Mouse (Mus musculus) olfactory bulb, adult 2 months (tissue): ENCODE data around the gene Map3k6.

Experiments used
- CTCF ChIP-seq: fragments of 200-500 bp; IDR thresholded peaks from 2 replicates; pipeline ENCODE4 v1.5.1; 2012; ENCODE audit warnings: low read depth, mild to moderate bottlenecking, low read length, moderate library complexity; ENCODE audit not compliant: insufficient read depth
- POLR2A ChIP-seq: fragments of 200-500 bp; IDR thresholded peaks from 2 replicates; pipeline ENCODE4 v1.6.1; 2012; ENCODE audit warnings: mild to moderate bottlenecking, low read depth, low read length, moderate library complexity; ENCODE audit not compliant: insufficient read depth

DNA sequence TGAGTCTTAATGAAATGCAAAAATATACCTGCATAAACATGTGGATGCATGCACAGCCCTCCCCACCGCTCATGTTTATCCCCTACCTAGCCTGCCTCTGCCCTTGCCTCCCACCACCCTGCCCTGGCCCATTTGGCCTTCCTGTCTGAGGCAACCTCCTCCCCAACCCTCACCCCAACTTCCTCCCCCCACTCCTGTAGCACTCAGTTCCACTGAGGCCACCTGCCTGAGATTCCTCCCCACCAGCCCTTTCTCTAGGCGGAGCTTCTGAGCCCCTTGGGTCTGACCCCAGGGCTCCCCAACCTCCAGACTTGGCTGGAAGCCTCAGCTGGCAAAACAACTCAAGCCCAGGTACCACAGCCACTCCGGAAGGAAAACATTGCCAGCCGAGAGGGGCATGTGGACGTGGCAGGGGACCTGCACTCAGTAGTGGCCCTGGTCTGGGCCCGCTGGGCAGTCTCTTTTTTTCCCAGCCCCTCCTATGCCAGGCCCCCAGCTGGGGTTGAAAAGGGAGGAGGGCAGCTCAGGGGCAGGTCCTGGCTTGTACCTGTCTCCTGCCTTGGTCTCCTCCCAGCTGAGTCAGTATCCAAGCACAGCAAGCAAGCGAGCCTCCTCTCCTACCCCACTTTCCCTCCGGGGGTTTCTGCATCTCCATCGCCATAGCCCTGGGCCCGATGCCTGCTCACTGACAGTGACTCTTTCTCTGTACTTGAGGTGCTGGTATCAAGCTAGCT, 21.2 kb downstream of the Map3k6 start:
- TF ChIP-seq CTCF: no peak
- TF ChIP-seq POLR2A: no peak
